Mouse (Mus musculus) kidney, postnatal 10 days (tissue): ENCODE results near the gene Sytl3.
A peak's percentile ranks its signal among the peaks of the same experiment; 100 is the strongest.
"Not testable (repeated sequence)": the region's sequence is repeated elsewhere in the genome, so short reads cannot be mapped to it uniquely, and the experiment has no call there.

Experiments used
- DNase-seq: peaks from one replicate; pipeline ENCODE4 v3.0.0; 2021; ENCODE audit warnings: mixed read lengths

The Sytl3 gene

DNA sequence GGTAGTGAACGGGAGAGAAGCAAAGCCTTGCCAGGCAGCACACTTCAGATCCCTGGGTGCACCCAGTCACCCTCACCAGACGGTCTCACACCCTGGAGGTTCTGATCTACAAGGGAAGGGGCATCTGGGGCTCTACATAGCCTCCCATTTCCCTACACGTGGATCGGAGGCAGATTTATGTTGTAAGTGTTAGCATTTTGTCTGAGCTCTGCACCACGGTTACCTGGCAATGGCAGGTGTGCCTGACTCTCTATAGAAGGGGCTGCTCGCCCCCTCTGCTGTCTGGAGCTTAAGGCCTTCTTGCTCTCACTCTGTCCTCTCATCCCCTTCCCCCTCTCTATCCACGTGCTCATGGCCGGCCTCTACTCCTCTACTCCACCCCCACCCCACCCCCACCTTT lies 37.6 kb downstream of the Sytl3 start:
- not testable (repeated sequence) for DNase-seq

DNA sequence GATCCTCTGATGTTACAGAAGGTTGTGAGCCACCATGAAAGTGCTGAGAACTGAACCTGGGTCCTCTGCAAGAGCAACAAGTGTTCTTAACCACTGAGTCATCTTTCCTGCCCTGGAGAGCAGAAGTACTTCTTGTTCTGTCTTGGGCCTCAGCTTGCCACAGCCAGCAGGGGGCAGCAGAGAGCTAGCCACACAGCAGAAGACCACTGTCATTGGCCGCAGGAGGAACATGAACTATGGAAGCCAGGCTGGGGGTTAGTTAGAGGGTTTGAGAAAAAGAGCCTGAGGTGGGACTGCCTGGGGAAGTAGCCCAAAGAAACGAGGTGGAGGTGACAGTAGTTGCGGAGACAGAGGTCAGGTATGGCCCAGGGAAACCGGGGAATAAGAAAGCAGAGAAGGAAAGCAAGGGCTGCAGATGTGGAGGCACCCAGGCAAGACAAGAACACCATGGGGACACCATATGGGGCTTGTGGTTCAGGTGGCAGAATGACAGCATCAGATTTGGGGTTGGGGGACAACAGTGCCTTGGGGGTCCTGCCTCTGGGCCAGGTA lies 38.4 kb downstream of the Sytl3 start:
- peak; percentile 69 for DNase-seq

DNA sequence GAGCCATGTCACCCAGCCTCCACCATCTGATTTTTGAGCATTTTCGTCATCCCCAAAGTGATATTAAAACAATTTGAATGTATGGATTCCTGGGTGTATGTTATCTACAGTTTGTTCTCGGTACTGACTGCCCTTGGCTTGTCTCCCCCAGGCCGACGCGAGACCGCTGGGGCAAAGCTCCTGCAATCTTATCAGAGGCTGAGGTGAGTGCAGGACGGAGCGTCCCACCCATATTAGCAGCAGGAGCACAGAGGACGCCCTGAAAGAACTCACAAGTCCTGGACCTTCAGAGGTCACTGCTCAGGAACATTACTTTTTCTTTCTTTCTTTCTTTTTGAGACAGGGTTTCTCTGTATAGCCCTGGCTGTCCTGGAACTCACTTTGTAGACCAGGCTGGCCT lies 40.6 kb downstream of the Sytl3 start:
- not testable (repeated sequence) for DNase-seq

GRCm38 (mm10) chr17:6700077-6700476 lies 41.2 kb downstream of the Sytl3 start:
- not testable (repeated sequence) for DNase-seq

GRCm38 (mm10) chr17:6702625-6703221 lies 43.8 kb downstream of the Sytl3 start:
- DNase-seq = not testable (repeated sequence)

DNA sequence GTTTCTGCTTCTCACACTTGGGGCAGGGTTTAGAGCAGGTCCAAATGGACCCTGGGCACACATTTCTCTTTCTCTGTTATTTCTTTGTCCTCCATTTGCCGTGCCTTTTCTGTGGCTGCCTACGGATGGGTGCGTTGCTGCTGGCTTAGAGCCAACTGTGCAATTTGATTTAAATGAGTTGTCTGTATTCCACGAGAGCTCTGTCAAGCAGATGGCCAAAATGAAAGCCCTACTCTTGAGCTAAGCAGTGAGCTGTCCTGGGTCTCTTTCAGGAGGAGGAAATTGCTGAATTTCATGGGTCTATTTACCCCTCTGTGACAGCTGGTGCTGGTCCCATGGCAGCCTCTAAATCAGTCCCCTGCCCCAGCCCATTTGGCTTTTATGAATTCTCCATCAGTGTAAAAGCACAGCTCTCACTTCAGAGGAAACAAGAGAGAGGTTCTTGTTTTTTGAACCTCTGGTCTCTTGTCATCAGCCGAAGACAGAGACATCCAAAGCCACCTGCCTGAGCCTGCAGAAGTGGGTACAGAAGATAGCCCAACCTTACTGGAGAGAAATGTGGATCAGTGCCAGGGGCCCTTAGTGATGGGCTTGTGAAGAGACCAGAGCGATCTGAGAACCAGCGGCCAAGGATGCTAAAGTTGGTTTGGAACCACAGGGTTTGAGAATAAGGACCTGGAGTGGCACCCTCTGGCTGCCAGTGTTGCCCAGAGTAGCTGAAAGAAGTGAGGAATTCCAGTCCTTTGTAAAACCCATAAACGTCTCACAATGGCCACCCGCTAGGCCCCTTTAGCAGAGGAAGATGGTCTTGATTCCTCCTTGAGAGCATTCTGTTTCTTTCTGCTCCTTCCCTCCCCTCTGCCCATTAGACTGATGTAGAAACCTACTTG lies 44.7 kb downstream of the Sytl3 start:
- not testable (repeated sequence) for DNase-seq

GRCm38 (mm10) chr17:6706448-6706847 lies 47.6 kb downstream of the Sytl3 start:
- DNase-seq = not testable (repeated sequence)

GRCm38 (mm10) chr17:6707422-6707821 lies 48.5 kb downstream of the Sytl3 start:
- not testable (repeated sequence) for DNase-seq

DNA sequence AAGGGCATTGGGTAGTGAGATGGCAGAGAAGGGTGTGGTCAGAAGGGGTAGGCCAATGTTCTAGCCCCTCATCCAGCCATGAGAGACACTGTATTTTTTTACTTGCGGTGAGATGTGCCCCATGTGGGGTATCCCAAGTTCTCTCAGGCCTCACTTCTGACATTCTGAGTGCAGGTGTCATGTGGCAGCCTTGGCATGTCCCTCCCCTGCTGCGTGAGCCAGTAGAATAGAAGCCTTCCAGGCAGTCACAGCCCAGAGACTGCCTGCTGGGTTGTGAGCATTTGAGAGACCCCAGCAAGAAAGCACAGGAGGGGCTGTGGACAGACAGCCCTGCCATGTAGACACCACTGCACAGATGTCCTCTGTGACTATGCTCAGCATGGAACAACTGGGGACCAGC lies 49.3 kb downstream of the Sytl3 start:
- not testable (repeated sequence) for DNase-seq

GRCm38 (mm10) chr17:6713483-6713882 lies 54.6 kb downstream of the Sytl3 start:
- not testable (repeated sequence) for DNase-seq

GRCm38 (mm10) chr17:6713944-6714343 lies 55.1 kb downstream of the Sytl3 start:
- DNase-seq = not testable (repeated sequence)

GRCm38 (mm10) chr17:6727996-6728610 lies 69.2 kb downstream of the Sytl3 start:
- peak; percentile 68 for DNase-seq

- DNase-seq = no peak
Observed at GRCm38 (mm10) chr17:6729244-6729742, 70.4 kb downstream of the Sytl3 start.

- DNase-seq = no peak
Observed at GRCm38 (mm10) chr17:6731132-6731531, 72.2 kb downstream of the Sytl3 start.

DNA sequence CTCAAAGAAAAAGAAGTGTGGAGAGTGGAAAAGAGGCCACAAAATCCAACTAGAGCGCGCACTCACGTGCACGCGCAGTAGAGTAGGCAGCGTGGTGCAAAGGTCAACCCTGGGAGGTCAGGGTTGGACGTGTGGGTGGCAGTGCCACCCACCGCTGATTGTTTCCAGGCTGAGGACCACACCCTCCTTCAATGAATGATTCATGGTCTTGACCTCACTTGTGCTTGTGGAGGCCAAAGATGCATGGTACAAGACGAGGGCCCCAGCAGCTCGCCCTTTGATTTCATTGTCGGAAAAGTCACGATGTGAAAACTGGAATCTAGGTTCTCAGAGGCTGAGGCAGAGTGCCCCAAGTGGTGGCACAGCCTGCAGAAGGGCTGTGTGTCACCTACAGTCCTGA lies 72.7 kb downstream of the Sytl3 start:
- DNase-seq = peak; percentile 44

DNA sequence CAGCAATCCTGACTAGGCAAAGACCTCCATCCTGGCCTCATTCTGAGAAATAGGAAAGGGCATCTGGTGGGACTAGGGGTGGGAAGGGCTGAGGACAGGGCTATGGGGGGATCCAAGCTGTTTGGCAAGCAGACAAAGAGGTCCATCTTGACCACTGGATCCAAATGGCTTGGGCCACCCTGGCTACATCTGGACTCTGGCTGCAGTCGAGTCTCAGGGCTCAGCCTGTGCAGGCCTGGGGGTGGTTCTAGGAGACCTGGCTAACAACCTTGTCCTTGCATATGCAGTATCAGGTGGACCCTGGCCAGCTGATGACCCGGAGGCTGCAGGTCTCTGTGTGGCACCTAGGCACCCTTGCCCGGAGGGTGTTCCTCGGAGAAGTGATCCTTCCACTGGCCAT lies 73.8 kb downstream of the Sytl3 start:
- DNase-seq = peak; percentile 9

- DNase-seq = no peak
Observed at GRCm38 (mm10) chr17:6733322-6733875, 74.5 kb downstream of the Sytl3 start.

GRCm38 (mm10) chr17:6734746-6735441 lies 76.0 kb downstream of the Sytl3 start:
- DNase-seq = no peak

- DNase-seq = peak; percentile 10
Observed at GRCm38 (mm10) chr17:6736306-6737272, 77.7 kb downstream of the Sytl3 start.

DNA sequence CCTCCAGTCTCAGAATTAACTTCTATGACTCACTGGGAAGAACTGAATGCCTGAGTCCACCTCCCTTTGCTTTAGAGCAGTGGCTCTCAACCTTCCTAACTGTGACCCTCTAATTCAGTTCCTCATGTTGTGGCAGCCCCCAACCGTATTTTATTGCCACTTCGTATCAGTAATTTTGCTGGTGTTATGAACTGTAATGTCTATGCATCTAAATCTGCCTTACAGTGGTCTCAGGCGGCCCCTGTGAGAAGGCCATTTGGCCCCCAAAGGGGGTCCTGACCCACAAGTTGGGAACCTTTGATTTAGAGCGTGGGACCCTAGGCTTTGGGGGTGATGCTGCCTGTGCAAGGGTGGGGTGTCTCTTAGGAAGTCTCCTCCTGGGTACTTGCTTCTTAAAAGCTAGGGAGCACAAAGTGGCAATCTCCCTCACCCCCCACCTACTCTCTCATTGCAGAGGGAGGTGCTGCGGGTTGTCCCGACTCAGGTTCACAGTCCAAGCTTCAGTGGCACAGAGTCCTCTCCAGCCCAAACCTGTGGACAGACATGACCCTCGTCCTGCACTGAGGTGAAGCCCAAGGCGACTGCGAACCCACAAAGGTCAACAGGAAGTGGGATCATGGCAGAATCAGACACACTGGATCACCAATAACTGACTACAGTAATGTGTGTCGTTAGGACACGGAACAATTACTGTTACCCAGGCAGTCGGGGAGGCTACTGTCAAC lies 78.5 kb downstream of the Sytl3 start:
- DNase-seq = no peak
